Mouse (Mus musculus) neural tube, embryonic 10.5 days (tissue): ENCODE measurements around the gene Rad51.

Experiments used
- DNase-seq: peaks from one replicate; pipeline ENCODE4 v3.0.0-alpha.2; 2017; ENCODE audit warnings: low spot score; ENCODE audit errors: extremely low spot score

Rad51 gene

DNA sequence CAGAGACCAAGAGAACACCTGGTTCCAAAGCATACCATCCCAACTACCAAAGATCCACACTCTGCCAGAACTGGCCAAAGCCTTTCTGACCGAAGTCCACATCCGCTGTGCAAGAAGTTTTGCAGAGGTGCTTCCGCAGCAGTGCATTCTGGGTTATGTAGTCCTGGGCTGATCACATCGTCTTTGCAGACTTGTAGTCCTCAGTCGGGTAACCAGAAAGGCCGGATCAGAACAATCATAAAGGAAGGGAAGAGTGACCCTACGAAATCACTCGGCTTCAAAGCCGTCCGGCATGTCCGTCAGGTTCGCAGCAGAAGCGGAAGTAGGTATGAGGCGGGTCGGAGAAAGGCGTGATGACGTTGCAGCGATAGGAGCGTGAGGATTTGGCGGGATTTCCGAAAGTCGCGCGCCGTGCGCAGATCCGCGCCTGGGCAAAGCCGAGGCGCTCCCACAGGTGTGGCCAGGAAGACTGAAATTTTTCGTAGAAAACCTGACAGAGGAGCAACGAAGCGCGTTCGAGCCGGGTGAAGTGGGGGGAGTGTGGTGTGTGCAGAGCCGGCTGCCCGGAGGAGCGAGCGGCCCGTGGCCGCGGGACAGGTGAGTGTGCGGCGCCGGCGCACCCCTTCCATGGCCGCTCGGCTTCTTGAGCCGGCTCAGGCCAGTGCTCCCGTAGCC is at the start of gene Rad51:
TSS of gene Rad51 (plus strand) at position 356 of the 675 bp plus-strand sequence.
- DNase-seq: peak; percentile 88

DNA sequence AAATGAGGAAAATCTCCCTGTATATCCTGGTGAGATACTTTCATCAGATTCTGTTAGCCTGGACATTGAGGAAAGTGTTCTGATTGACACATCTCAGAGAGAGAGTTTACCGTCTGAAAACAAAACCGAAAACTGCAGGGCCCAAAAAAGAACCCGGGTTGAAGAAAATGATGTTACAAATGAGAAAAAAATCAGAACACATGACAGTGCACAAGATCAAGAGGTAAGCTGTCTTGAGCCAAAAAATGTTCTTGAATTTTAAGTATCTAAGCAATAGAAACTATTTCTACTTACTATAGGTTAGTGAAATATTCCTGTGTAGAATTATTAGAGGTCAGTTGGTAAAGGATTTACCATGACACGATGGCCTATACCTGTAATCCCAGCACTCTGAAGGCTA is 40.2 kb upstream of the Rad51 start:
- DNase-seq: no peak

DNA sequence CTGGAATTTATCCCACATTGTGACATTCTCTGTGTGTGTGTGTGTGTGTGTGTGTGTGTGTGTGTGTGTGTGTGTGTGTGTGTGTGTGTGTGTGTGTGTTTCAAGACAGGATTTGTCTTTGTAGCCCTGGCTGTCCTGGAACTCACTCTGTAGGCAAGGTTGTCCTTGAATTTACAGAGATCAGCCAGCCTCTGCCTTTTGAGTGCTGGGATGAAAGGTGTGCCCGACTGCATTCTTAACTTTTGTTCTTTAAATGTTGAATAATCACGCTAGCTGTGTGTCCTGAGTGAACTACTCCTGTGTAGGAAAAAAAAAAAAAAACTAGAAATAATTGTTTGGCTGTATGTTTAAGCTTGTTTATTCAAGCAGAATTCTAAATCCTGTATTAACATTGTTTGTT is 26.4 kb upstream of the Rad51 start:
- DNase-seq: no peak

DNA sequence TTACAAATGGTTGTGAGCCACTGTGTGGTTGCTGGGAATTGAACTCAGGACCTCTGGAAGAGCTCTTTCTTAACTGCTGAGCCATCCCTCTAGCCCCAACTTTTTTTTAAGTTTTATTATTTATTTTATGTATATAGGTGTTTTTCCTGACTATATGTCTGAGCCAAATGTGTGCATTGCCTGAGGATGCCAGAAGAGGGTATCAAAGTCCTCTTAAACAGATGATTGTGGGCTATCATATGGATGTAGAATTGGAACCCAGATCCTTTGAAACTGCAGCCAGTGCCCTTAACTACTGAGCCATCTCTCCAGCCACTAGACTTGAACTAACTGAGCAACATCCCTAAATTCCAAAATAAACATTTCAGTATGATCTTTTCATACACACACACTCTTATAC is 11.0 kb upstream of the Rad51 start:
- DNase-seq: no peak

DNA sequence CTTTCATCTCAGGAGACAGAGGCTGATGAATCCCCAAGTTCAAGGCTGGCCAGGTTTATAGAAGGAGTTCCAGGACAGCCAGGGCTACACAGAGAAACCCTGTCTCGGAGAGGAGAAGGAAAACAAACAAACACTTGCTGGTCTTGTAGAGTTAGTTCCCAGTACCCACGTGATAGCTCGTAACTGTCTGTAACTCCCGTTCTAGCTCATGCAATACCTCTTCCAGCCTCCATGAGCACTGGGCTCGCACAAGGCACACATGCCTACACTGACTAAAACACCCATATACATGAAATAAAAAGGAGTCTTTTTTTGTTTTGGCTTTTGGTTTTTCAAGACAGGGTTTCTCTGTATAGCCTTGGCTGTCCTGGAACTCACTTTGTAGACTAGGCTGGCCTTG is 6.0 kb upstream of the Rad51 start:
- DNase-seq: no peak

DNA sequence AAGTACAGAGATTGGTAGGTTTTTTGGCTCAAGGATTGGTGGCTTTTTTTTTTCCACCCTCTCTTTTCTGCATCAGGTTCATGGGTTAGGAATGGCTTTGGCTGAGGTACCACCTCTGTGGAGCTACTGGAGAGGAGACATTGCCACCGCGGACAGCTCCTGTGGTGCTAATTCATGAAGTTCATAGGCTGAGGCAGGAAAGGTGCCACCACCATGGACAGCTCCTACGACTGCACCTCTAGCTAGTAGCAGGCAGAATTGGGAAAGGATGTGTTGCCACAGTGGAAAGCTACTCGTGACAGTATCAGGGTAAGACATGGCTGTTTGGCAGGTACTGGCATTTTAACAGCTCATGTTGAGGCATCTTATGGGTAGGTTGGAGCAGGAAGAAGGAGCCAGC is 4.0 kb upstream of the Rad51 start:
- peak; percentile 33 for DNase-seq

DNA sequence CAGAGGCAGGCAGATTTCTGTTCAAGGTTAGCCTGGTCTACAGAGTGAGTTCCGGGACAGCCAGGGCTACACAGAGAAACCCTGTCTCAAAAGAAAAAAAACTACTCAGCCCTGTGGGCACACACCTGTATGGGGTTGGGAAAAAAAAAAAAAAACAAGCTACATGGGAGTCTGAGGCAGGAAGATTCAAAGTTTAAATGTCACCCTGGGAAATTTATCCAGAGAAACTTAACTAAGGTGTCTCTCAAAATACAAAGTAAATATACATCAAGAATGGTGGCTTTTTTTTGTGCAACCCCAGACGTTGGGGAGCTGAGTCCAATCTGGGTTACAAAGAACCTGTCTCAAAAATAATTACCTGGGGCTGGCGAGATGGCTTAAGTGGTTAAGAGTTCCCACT is 1.5 kb upstream of the Rad51 start:
- no peak for DNase-seq

DNA sequence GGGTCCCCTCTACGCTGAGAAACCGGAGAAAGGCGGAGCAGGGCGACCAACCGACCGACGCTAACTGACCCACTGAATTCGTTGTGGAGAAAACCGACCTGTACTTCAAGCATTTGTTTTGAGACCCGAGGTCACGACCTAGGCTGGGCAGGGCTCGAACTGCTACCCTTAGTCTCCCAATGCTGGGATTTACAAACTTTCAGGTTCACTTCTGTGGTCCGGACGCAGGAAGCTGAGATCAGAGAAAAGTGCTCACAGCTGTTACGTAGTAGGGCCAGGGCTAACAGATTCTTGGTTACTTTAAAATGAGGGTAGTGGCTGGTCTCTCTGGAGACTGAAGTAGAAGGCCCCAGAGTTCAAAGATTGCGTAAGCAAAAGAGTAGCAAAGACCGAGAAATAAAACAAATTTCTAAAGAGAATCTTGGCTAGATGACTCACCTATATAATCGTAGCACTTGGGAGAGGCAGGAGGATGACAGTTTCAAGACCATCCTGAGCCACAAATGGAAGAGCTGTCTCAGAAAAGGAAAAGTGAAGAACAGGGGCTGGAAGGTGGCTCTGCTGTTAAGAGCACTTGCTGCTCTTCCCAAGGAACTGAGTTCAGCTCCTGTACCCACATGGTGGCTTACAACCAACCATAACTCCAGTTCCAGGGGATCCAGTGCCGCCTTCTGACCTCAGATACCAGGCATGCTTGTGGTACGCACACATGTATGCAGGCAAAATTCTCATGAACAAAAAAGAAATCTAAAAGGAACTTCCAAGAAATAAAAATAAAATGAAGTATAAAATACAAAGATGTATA is 730 bp downstream of the Rad51 start:
- DNase-seq: peak; percentile 15

DNA sequence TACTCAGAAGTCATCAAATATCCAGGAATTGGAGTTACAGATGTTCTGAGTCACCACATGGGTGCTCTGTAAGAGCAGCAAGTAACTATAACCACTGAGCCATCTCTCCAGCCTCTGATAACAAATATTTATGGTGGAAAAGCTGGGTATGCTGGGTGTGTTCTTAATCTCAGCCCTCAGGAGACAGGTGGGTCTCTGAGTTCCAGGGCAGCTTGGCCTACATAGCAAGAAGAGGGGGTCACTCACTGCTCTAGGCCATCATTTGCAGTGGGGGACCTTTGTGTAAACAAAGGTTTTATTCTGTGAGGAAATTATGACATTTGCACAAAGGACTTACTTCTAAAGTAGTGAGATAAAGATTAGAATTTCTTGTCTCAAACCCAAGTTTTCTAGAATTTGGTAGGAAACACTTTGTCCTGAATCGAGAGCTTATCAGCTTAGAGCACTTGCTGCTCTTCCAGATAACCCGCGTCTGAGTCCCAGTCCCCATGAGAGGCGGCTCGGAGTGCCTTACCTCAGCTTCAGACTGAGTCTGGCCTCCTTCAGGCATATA is 23.8 kb downstream of the Rad51 start:
- DNase-seq: no peak

DNA sequence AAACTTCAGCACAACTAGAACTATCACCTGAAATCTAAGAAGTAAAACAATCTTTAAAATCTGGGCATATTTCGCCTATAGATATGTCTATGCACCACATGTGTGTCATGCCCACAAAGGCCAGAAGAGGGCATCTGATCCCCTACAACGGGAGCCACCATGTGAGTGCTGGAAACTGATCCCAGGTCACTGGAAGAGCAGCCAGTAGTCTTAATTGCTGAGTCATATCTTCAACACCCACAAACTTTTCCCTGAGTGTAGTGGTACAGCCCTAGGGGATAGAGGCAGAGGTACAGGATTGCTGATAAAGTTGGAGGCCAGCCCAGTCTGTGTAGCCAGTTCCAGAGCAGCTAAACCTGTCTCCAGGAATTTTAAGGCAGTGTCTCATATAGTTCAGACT is 32.6 kb downstream of the Rad51 start:
- DNase-seq: no peak

DNA sequence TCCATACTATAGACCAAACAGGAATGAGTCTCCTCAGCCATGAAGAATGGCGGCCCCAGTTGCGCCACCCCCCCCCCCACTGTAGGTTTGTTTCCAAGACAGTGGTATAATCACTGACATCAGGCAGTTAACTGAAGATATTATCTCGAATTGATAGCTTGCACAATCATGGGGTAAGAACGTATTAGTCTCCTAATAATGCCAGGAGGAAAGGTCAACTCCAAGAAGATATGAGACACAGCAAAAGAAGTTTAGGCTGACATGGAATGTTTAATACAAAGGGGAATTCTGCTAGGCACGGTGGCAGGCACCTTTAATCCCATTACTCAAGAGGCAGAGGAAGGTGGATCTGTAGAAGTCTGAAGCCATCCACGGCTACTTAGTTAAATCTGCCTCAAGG is 33.8 kb downstream of the Rad51 start:
- DNase-seq: no peak

DNA sequence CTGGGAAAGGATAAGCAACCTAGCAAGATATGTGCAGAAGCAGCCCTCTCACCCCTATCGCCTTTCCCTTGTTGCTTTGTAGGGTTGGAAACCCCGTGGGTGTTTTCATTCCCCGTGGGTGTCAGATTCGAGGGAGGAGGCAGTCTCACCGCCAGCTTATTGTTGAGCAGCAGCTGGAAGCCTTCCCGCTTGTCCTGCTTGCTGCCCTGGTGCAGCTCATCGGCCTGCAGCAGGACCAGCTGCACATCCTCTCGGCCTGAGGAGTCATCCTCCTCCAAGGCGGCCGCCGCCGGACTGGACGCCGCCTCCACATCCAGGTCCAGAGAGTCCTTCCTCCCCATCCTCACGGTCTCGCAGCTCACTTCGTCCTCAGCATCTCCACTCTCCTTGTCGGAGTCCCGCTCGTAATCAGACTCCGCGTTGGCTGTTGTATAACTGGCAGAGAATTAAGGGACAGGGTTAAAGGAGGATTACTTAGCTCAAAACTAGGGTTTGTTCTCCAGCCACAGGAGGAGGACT is 34.6 kb downstream of the Rad51 start:
- DNase-seq: no peak

DNA sequence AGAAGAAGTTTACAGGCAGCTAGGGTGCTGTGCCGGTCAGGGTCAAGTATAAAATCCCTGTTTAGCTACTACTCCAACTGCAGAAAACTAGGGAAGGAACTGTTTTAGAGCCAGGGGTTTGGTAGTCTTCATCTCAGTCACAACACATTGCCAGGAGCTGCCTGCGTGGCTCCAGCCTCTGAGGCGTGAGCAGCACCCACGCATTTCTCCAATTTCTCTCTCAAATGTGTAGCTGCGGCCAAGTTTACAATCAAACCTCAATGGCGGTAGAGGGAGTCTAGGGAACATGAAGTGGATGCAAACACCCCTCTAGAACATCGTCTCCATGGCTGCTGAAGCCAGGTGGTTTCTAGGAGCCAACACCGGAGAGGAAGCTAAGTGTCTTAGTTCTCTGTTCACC is 35.2 kb downstream of the Rad51 start:
- DNase-seq: no peak

DNA sequence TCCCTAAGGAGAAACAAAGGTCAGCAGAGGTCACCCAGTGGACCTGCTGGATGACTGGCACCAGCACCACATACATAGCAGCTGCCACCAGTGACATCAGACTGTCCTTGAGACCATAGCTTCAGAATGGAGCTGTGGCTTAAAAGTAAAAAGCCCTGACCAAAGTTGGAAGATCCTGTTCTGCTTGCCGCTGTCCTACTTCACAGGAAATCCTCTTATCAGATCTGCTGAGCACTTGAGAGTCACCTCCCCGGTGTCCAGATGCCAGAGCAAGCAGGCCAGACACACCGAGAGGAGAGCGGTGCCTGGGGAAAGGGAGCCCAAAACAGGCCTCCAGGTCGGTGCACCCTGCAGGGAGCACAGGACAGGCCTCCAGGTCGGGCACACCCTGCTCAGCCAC is 39.7 kb downstream of the Rad51 start:
- DNase-seq: no peak

DNA sequence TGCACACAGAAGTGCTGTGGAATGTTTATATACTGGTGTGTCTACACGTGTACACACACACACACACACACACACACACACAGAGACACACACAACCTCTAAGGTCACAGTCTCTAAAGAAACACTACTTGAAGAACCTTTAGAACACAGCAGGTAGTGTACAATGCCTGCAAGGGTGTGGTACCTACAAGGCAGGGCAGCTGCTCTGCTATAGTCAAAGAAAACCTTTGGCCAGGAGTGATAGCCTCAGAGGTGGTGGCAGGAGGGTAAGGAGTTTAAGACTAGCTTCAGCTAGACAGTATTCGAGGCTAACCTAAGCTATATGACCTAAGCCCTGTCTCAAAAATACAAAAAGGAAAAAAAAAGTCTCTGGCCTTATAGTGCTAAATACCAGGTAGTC is 42.1 kb downstream of the Rad51 start:
- no peak for DNase-seq

DNA sequence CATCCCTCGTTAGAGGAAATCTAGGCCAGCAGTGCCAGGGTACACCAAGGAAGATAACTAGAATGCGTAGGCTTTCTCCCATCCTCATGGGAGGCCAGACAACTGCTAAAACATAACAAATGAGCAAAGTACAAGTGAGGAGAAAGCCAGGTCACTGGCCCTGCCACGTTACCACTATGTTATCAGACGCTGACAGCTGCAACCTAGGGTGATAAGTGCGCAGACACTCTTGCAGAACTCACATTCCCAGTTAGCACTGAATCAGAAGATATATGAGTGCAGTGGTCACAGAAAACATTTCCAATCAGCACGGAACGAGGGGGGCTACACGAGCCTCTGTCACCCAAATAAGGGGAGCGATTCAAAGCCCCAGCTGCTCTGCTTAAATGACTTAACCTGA is 42.8 kb downstream of the Rad51 start:
- DNase-seq: no peak

DNA sequence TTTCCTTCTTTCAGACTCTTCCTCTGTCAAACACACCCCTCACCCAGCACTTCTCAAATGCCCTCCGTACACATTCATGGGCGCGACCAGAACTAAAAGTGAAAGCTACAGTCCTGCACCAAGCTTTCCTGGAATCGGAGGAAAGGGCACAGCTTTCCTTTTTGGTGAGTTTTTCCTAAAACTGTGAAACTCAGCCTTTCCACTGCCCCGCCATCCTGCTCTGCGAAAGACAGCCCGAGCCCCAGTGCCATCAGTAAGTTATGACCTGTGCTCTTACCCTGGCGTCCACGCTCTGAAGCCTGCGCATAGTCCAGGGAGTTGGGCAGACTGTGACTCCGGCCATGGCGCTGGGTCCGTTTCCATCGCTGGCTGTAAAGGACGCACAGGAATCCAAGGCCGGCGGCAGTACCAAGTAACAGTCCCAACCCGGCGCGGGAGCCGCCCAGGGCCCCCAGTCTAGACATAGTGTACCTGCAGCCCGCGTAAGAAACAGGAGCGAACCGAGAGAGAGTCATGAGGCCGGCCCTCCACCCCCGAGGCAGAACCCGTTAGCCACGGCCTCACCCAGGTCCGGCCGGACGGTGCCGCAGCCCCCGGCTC is 43.6 kb downstream of the Rad51 start:
- DNase-seq: peak; percentile 45

DNA sequence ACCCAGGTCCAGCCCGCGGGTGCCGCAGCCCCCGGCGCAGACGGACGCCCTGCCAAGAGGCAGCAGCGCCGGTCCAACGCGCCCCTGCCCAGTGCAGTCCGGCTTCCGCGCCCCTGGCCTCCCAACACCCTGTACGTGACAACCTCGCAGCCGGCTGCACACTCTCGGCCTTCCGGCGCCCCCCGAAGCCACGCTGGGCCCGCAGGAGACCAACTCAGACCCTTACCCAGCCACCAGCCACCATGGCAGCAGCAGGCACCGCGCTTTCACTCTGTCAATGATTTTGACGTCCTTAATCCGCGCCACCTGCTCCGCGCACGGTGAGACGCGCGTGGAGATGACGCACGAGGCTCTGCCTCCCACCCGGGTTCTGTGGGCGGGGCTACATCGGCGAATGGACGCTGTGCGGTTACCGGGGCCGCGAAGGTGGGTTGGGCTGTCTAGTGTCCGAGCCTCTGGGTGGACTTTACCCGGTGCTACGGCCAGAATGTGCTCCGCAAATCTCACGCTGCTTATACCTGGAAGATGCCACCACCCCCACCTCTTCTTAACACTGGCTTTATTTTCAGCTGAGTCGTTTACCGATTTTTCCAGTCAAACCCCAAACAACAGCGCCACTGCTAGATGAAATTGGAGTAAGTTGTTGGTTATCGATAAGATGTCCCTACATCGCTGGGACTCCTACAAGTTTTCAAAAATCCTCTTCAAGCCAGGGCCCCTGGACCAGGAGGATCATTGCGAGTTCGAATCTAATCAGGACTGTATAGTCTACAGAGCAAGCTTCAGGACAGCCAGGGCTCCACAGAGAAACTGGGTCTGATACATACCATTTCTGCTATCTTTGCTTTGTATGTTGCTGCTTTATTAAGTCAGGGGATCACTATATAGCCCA is 44.3 kb downstream of the Rad51 start, which contains the start of gene Rmdn3:
TSS of gene Rmdn3 (minus strand) at position 354 of the 892 bp plus-strand sequence.
- peak; percentile 93 for DNase-seq

DNA sequence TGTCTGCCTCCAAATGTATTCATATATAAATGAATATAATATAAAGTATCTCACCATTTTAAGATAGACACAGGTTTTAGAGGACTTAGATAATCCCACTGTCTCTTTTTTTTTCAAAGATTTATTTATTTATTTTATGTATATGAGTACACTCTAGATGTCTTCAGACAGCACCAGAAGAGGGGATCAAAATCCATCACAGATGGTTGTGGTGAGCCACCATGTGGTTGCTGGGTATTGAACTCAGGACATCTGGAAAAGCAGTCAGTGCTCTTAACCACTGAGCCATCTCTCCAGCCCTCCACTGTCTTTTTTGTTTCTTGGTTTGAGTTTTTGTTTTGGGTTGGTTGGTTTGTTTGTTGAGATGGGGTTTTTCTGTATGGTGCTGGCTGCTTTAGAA is 45.2 kb downstream of the Rad51 start:
- no peak for DNase-seq

DNA sequence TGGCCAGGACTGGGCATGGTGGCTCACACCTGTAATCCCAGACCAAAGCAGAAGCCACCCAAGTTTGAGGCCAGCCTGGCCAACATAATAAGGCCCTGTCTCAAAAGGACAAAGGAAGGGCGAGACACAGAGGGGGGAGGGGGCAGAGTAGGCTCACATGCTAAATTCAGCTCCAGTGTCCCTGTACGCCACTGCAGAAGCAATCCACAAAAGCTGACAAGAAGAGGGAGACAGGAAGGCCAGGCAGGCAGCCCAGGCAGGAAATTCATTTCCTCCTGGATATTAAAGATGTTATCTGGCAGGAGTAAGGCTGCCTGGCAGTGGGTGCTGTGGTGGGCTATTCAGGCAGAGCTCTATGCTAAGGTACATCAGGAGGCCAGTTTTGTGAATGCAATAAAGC is 48.7 kb downstream of the Rad51 start:
- no peak for DNase-seq

DNA sequence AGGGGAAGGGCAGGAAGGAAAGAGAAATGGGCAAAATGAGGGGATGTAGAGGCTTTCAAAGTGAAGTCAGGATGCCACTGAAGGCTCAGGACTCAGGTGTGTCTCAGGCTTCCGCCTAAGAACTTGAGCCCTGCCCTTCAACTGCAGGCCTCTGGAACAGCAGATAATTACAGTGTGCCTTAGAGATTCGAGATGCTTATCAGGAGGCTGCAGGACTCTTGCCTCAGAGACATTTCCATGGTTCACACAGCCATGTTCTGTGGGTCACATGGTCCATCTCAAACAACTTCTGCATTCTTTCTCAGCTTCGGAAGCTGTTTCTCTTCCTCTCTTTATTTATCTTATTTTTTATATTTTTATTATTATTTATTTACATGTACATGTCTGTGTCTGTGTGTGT is 50.5 kb downstream of the Rad51 start:
- DNase-seq: no peak
